Mouse (Mus musculus): Measurements from ENCODE around the gene Fam173b.
"Not testable (repeated sequence)": the region's sequence is repeated elsewhere in the genome, so short reads cannot be mapped to it uniquely, and the experiment has no call there.

Gene Fam173b

GRCm38 (mm10) chr15:31601646-31602374 is at the start of gene Fam173b, which contains the start of gene Cct5:
TSS of gene Fam173b (plus strand) at chr15:31601852.
TSS of gene Cct5 (minus strand) at chr15:31601804.
- DNase-seq: peak; percentile 99

GRCm38 (mm10) chr15:31554855-31555254 is 46.8 kb upstream of the Fam173b start:
- no peak for DNase-seq

GRCm38 (mm10) chr15:31561390-31561789 is 40.3 kb upstream of the Fam173b start:
- no peak for DNase-seq

GRCm38 (mm10) chr15:31561976-31562375 is 39.7 kb upstream of the Fam173b start:
- DNase-seq: no peak

GRCm38 (mm10) chr15:31562847-31563246 is 38.8 kb upstream of the Fam173b start:
- no peak for DNase-seq

GRCm38 (mm10) chr15:31563577-31564546 is 37.8 kb upstream of the Fam173b start:
- DNase-seq: no peak

GRCm38 (mm10) chr15:31565184-31565583 is 36.5 kb upstream of the Fam173b start, which contains the start of gene Cmbl:
TSS of gene Cmbl (plus strand) at chr15:31565389.
- DNase-seq: no peak

- DNase-seq: no peak
Measured at GRCm38 (mm10) chr15:31565786-31566185, 35.9 kb upstream of the Fam173b start.

- no peak for DNase-seq
Measured at GRCm38 (mm10) chr15:31567431-31567830, 34.2 kb upstream of the Fam173b start.

GRCm38 (mm10) chr15:31568581-31568996 is 33.1 kb upstream of the Fam173b start:
- DNase-seq: peak; percentile 52

- DNase-seq: no peak
Measured at GRCm38 (mm10) chr15:31569325-31570022, 32.2 kb upstream of the Fam173b start.

GRCm38 (mm10) chr15:31570959-31571358 is 30.7 kb upstream of the Fam173b start:
- no peak for DNase-seq

- no peak for DNase-seq
Measured at GRCm38 (mm10) chr15:31571906-31572722, 29.5 kb upstream of the Fam173b start.

GRCm38 (mm10) chr15:31573287-31573686 is 28.4 kb upstream of the Fam173b start:
- DNase-seq: no peak

GRCm38 (mm10) chr15:31573692-31574091 is 28.0 kb upstream of the Fam173b start:
- DNase-seq: no peak

- no peak for DNase-seq
Measured at GRCm38 (mm10) chr15:31576076-31576475, 25.6 kb upstream of the Fam173b start.

GRCm38 (mm10) chr15:31581086-31581485 is 20.6 kb upstream of the Fam173b start:
- DNase-seq: not testable (repeated sequence)

GRCm38 (mm10) chr15:31583304-31584085 is 18.2 kb upstream of the Fam173b start:
- DNase-seq: no peak

- no peak for DNase-seq
Measured at GRCm38 (mm10) chr15:31585238-31585637, 16.4 kb upstream of the Fam173b start.

- no peak for DNase-seq
Measured at GRCm38 (mm10) chr15:31586088-31586487, 15.6 kb upstream of the Fam173b start.

GRCm38 (mm10) chr15:31586519-31586918 is 15.1 kb upstream of the Fam173b start:
- peak; percentile 89 for DNase-seq
